Mouse (Mus musculus) retina, postnatal 1 day (tissue): Measurements from ENCODE around the gene Khdc4.
"Not testable (repeated sequence)": the region's sequence is repeated elsewhere in the genome, so short reads cannot be mapped to it uniquely, and the experiment has no call there.

Experiments
- DNase-seq: peaks from one replicate; pipeline ENCODE4 v3.0.0-alpha.2; 2012

Gene Khdc4

DNA sequence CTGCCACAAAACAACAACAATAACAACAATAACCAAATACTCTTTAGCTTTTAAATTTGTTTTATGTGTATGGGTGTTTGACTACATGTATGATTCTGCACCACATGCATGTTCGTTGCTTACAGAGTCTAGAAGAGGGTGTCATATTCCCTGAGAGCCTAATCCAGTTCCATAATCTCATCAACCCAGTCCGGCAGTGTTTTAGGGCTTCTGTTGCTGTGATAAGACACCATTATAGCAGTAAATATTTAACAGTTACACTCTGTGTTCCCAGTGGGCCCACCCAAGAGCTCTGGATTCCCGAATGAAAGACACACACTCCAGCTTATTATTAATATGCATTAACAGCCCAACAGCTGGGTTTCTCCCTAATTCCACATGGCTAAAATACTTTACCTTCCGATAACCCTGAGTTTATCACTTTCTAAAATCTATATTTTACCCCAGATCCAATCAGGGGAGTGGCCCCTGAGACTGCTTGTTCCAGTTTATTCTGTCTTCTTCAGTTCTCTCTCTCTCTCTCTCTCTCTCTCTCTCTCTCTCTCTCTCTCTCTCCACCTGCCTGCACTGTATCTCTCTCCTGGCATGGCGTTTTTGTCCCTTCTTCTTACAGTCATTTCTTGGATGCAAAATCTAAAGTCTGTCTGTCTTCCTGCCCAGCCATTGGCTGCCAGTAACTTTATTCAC is 27.0 kb upstream of the Khdc4 start:
- DNase-seq = no peak

DNA sequence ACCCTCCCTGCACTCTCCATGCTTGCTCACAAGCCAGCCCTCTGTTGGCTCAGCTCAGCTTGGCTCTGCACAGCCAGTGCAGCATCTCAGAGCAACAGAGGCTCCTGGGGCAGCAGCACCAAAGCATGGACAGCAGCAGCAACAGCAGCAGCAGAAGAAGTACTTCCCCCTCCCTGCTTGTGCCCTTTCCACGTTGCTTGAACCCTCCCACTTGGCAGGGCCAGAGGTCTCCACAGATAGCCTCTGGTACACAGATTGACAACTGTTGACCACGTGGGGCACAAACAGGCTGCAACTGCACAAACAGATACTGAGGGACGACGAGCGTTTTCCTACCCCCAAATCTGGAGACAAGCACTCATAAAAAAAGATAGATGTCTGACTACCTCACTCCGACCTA is 25.8 kb upstream of the Khdc4 start:
- no peak for DNase-seq

- no peak for DNase-seq
Measured at GRCm38 (mm10) chr3:88664095-88664494, 21.5 kb upstream of the Khdc4 start.

DNA sequence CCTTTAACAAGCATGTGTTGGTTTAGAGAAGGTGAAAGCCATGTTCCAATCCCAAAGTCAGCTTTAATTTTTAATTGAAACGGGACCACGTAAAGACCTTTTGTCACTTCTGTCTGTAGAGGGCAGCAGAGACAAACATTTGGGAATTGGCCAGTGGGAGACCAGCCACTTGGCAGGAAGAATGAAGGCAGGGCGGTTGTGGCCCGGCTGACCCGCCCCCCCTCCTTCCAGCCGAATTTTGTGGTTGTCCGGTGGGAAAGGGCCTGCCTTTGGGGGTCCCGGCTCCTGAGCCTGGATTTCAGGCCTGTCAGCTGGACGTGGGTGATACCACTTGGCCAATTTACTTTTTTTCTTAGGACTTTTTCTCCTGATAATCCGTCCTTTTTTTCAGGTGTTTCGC is 8.2 kb upstream of the Khdc4 start:
- peak; percentile 93 for DNase-seq

DNA sequence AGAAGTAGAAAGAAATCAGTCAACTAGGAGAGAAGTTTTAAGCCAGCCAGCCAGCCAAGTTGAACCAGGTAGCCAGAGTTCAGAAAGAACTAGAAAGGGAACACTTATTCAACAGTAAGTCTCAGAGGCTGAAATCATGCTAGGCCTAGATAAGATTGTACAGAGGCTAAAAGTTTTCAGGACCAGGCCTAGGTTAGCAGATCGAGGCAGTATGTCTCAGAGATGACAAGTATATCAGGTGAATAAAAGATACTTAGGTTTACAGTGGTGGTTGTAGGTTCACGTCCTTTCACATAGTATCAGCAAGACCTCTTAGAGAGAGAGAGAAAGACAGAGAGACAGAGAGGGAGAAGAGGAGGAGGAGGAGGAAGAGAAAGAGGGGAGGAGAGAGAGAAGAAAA is 1.8 kb upstream of the Khdc4 start:
- no peak for DNase-seq

- DNase-seq = peak; percentile 6
Measured at GRCm38 (mm10) chr3:88684236-88684979, 1.2 kb upstream of the Khdc4 start.

DNA sequence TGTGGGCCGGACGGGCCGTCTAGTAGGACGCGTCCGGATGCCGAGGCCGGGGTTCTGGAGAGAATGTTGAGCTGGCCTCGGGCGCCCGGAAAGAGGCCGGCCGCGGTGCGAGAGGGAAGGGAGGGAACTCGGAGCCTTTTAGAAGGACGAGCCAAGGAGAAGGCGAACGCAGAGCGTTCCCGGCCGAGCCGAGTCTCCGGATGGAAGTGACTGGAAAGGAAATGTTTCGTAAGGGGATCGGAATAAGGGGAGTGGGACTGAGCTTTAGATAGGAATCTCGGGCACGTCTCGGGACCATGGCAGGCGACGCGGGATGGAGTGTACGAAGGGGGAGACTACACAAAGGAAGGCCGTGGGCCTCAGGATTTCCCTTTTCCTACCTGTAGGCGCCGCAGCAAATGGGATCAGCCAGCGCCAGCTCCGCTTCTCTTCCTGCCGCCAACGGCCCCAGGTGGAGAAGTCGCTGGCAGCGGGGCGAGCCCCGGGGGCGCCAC is 402 bp downstream of the Khdc4 start:
- DNase-seq = peak; percentile 69

GRCm38 (mm10) chr3:88686734-88687611 is 1.4 kb downstream of the Khdc4 start:
- DNase-seq = no peak

DNA sequence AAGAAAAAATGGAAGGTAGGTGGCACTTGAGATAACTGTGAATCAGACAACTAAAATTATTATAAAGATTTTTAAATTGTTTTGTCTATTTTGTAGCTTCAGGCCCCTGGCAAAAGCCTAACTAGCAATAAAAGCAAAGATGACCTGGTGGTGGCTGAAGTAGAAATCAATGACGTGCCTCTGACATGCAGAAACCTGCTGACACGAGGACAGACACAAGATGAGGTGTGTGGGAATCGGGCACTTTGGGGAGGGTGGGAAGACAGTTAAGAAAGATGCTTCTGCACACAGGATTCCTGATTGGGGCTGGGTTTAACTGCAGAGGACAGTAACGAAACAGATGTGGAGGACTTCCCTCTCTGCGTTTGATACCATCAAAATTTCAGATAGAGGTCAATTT is 3.5 kb downstream of the Khdc4 start:
- DNase-seq = no peak

DNA sequence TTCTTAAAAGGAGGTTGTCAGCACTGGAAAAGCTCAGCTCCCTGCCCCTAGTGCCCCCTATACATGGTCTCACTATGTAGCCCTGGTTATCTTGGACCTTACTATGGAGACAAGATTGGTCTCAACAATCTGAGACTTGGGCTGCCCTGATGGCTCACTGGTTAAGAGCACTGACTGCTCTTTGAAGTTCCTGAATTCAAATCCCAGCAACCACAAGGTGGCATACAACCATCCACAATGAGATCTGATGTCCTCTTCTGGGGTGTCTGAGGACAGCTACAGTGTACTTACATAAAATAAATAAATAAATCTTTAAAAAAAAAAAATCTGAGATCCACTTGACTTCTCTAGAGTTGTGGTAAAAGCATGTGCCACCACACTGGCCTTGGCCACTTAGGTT is 9.9 kb downstream of the Khdc4 start:
- DNase-seq = no peak

GRCm38 (mm10) chr3:88698051-88698450 is 12.4 kb downstream of the Khdc4 start:
- no peak for DNase-seq

DNA sequence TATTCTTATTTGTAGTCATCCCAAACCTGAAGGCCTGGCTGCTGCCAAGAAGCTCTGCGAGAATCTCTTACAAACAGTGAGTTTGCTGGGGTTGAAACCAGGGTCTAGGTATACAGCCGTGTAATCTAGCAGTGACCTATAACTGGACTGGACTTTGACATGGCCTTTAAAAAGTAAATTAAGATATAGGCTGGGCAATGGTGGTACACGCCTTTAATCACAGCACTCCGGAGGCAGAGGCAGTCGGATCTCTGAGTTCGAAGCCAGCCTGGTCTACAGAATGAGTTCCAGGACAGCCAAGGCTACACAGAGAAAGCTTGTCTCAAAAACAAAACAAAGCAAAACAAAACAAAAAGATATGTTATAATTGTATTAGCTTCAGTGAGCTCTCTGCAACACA is 13.2 kb downstream of the Khdc4 start:
- DNase-seq = no peak

DNA sequence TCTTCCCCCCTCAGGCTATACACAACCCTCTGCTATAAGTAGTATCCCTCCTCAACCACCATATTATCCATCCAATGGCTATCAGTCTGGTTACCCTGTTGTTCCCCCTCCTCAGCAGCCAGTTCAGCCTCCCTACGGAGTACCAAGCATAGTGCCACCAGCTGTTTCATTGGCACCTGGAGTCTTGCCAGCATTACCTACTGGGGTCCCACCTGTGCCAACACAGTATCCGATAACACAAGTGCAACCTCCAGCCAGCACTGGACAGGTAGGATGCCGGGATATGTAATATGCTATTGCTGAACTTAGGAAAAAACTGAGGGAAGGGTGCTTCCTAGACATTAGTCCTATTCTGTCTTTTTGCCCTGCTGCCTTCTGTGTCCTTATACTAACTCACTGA is 14.6 kb downstream of the Khdc4 start:
- DNase-seq = no peak

DNA sequence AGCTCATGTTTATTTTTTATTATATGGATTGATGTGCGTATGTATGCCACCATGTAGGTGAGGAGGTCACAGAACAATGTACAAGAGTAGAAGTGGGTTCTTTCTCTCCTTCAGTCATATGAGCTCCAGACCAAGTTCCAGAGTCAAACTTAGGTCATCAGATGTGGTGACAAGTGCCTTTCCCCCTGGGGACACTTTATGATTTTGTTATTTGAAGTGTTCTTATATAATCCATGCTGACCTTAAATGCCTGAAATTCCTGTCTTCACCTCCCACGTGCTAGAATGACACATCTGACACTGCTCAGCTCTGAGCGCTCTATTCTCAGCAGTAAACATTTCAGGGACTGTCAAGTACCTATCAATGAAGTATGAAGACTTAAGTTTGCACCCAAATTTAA is 15.6 kb downstream of the Khdc4 start:
- DNase-seq = no peak

DNA sequence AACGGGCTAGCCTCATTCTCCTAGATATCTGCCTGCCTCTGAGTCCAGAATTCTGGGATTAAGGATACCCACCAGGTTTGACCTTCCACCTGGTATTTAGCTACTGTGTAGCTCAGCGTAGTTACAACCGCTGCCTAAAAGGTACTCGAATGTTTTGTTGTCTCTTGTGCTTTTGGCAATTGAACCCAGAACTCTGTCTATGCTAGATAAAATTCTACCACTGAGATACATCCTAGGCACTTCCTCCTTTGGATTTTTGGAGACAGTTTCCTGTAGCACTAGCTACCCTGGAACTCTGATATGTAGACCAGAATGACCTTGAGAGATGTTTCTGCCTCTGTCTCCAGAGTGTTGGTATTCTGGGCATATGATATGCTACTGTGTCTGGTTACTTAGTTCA is 28.1 kb downstream of the Khdc4 start:
- no peak for DNase-seq

DNA sequence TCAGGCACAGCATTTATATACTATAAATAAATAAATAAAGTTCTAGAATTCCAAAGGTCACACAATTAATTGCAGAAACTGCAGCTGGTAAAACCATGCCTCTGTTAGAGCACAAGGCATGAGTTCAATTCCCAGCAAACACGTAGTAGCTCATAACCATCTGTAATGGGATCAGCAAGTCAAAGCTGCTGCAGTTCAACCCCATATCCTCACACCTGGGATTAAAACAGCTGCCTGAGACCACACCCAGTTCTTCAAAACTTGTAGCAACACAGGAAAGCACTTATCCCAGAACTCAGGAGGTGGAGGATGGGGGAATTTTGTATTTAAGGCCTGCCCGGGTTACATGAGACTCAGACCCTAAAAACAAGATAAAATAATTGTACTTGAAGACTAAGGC is 29.1 kb downstream of the Khdc4 start:
- no peak for DNase-seq

GRCm38 (mm10) chr3:88715716-88716115 is 30.1 kb downstream of the Khdc4 start:
- DNase-seq = not testable (repeated sequence)

GRCm38 (mm10) chr3:88716399-88717197 is 31.0 kb downstream of the Khdc4 start, which contains the start of gene Rit1:
Rit1 (plus strand) TSS chr3:88716838.
- peak; percentile 89 for DNase-seq

GRCm38 (mm10) chr3:88717198-88717798 is 31.7 kb downstream of the Khdc4 start:
- peak; percentile 57 for DNase-seq

GRCm38 (mm10) chr3:88717831-88718230 is 32.2 kb downstream of the Khdc4 start:
- DNase-seq = no peak

- peak; percentile 41 for DNase-seq
Measured at GRCm38 (mm10) chr3:88719098-88719497, 33.5 kb downstream of the Khdc4 start.

DNA sequence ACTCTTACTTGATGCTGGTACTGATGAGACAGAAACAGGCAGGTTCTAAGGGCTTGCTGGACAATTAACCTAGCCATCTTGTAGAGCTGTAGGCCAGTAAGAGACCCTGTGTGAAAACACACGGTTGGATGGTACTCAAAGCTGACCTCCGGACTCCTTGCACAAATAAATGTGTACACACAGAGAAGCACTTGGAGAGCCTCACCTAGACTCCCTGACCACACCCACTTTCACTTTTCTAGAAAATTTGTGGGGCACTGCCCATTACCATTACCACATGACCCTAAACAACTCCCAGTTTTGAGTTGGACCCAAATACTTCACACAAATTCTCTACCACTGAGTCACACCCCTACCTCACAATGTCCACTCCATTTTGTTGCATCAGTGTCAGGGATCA is 51.0 kb downstream of the Khdc4 start:
- no peak for DNase-seq
